ENCODE assay signal across 20 mouse cellular contexts in genomic region chr15:16404077-16404476, GRCm38 (mm10).
DNase-seq lines count a peak whose midpoint lies in the region; ATAC-seq lines count a peak whose summit lies in the region.
"Had no signal": no experiment of that assay in that cellular context is flagged by ENCODE, and none has a peak within 500 bp of the region (broad histone marks: within the 10 kb centered on the region; RNA-seq: fewer than 3 reads in every experiment).

No protein-coding gene starts in this region.

- no peak overlapping the region for H3K4me2 ChIP-seq in stomach, embryonic 14.5 days (replicated peaks; ENCODE audit: low read depth, low read length)
- H3K4me2 ChIP-seq: heart, embryonic 13.5 days; hindbrain, embryonic 15.5 days had no signal

- H3K27me3 ChIP-seq in stomach, embryonic 14.5 days (ENCODE audit: control insufficient read depth, insufficient read depth, low read length), result no peaks in the 10 kb centered on the region
- H3K27me3 ChIP-seq: heart, embryonic 13.5 days; hindbrain, embryonic 15.5 days had no signal

- peak; percentile 1 for DNase-seq in embryo, embryonic 10.5 days (ENCODE audit: low spot score)
- DNase-seq in embryo, embryonic 10 days (ENCODE audit: low spot score), result no peak
- peak; percentile 2 for DNase-seq in NIH3T3 (ENCODE audit: low read depth)
- DNase-seq in right cerebral cortex, postnatal 10 days (ENCODE audit: low spot score in 2 of 2), result no peak
- no peak for DNase-seq in cerebellum, postnatal 4 days (ENCODE audit: low spot score in 2 of 2)
- no peak for DNase-seq in frontal cortex, adult 2 months (ENCODE audit: extremely low spot score in 1 of 2, low spot score in 1 of 2)
- DNase-seq: adrenal gland, adult 8-10 months; adrenal gland, postnatal 36 days; cerebellum, adult 2 months; cerebellum, postnatal 14 days; gastrocnemius, postnatal 36 days; heart, adult 11 months; heart, postnatal 36 days had no signal

- H3K4me1 ChIP-seq in stomach, embryonic 14.5 days (ENCODE audit: control insufficient read depth, insufficient read depth, low read length), result no peaks in the 10 kb centered on the region
- H3K4me1 ChIP-seq: embryonic facial prominence, embryonic 10.5 days; forebrain, embryonic 10.5 days; heart, embryonic 13.5 days; hindbrain, embryonic 15.5 days had no signal

- H3K4me3 ChIP-seq in stomach, embryonic 14.5 days (ENCODE audit: low read depth, low read length), result no peak overlapping the region
- H3K4me3 ChIP-seq: embryonic facial prominence, embryonic 10.5 days; erythroblast, embryonic 14.5 days; forebrain, embryonic 10.5 days; heart, embryonic 13.5 days; hindbrain, embryonic 15.5 days had no signal

- H3K9ac ChIP-seq in stomach, embryonic 14.5 days (replicated peaks; ENCODE audit: low read depth, low read length), result no peak overlapping the region
- H3K9ac ChIP-seq: heart, embryonic 13.5 days; hindbrain, embryonic 15.5 days had no signal

- 55% methylated on average over 5 of the region's 5 CpGs for WGBS in stomach, embryonic 14.5 days

- no peaks in the 10 kb centered on the region for H3K36me3 ChIP-seq in stomach, embryonic 14.5 days (ENCODE audit: control insufficient read depth, insufficient read depth, low read length)
- H3K36me3 ChIP-seq: embryonic facial prominence, embryonic 10.5 days; forebrain, embryonic 10.5 days; heart, embryonic 13.5 days; hindbrain, embryonic 15.5 days had no signal

- no peaks in the 10 kb centered on the region for H3K9me3 ChIP-seq in stomach, embryonic 14.5 days (ENCODE audit: control insufficient read depth, low read depth, low read length)
- H3K9me3 ChIP-seq: embryonic facial prominence, embryonic 10.5 days; forebrain, embryonic 10.5 days; heart, embryonic 13.5 days; hindbrain, embryonic 15.5 days had no signal

- ATAC-seq in stomach, embryonic 14.5 days (ENCODE audit: insufficient number of reproducible peaks, insufficient read depth, low FRiP score, low read depth), result peak; percentile 96
- ATAC-seq: forebrain, embryonic 14.5 days had no signal

- no peak overlapping the region for H3K27ac ChIP-seq in stomach, embryonic 14.5 days (ENCODE audit: low read length)
- H3K27ac ChIP-seq: embryonic facial prominence, embryonic 10.5 days; forebrain, embryonic 10.5 days; heart, embryonic 13.5 days; hindbrain, embryonic 15.5 days had no signal

Comparison
In these comparisons a context has a peak if more than half of its experiments do, and no peak if none do; other contexts are left out.
1. DNase-seq: peak in embryo, embryonic 10.5 days (single experiment) and NIH3T3 (single experiment); none in embryo, embryonic 10 days (single experiment), right cerebral cortex, postnatal 10 days (0 of 2), cerebellum, postnatal 4 days (0 of 2) and frontal cortex, adult 2 months (0 of 2).